Mouse (Mus musculus) C2C12 (cell line): ENCODE measurements around the gene Med13l. TPM values are rescaled to one million over a fixed set of nuclear protein-coding genes. Genes with fewer than 3 reads are reported as not detected.

Experiments used
- H3K27me3 ChIP-seq: one replicate; pipeline ENCODE4 v1.6.1; 2011; ENCODE audit not compliant: control insufficient read depth, insufficient read depth, insufficient read length
- H3K36me3 ChIP-seq: one replicate; pipeline ENCODE4 v1.6.1; 2011; ENCODE audit not compliant: control insufficient read depth, insufficient read depth
- H3K4me3 ChIP-seq: one replicate; pipeline ENCODE4 v1.5.1; 2011; ENCODE audit warnings: mild to moderate bottlenecking, control low read depth; ENCODE audit not compliant: poor library complexity, insufficient read depth, severe bottlenecking
- H3K79me2 ChIP-seq: one replicate; pipeline ENCODE4 v1.6.1; 2011; ENCODE audit not compliant: control insufficient read depth, insufficient read depth
- H3K79me3 ChIP-seq: one replicate; pipeline ENCODE4 v1.6.1; 2011; ENCODE audit warnings: low read depth, control low read depth
- H3ac ChIP-seq: one replicate; pipeline ENCODE3; 2011; ENCODE audit warnings: low read depth; ENCODE audit not compliant: control insufficient read depth, insufficient read length
- CEBPB ChIP-seq: IDR thresholded peaks from one replicate; pipeline ENCODE4 v1.6.1; 2011; ENCODE audit warnings: low read depth, mild to moderate bottlenecking, control low read depth, moderate library complexity
- CTCF ChIP-seq: IDR thresholded peaks from one replicate; pipeline ENCODE4 v1.5.1; 2011; ENCODE audit not compliant: control insufficient read depth, insufficient read depth, insufficient read length
- FOSL1 ChIP-seq: IDR thresholded peaks from one replicate; pipeline ENCODE4 v1.8.0; 2011; ENCODE audit warnings: mild to moderate bottlenecking, low read length; ENCODE audit not compliant: poor library complexity, insufficient read depth, severe bottlenecking
- MAX ChIP-seq: IDR thresholded peaks from one replicate; pipeline ENCODE4 v1.6.1; 2011; ENCODE audit warnings: mild to moderate bottlenecking, control low read depth
- MYOD1 ChIP-seq: IDR thresholded peaks from one replicate; pipeline ENCODE4 v1.6.1; 2011; ENCODE audit warnings: low read depth; ENCODE audit not compliant: control insufficient read depth, insufficient read length
- MYOG ChIP-seq: IDR thresholded peaks from one replicate; pipeline ENCODE4 v1.6.1; 2011; ENCODE audit not compliant: control insufficient read depth, insufficient read length; ENCODE audit errors: extremely low read depth
- USF1 ChIP-seq: IDR thresholded peaks from one replicate; pipeline ENCODE4 v1.6.1; 2011; ENCODE audit warnings: low read depth, mild to moderate bottlenecking, control low read depth, moderate library complexity
- polyA plus RNA-seq: library from polyadenylated mRNA; unstranded; fragments of >200 nt; fragmentation: generic; extraction: Trizol; gene quantifications from one replicate; pipeline ENCODE4 v1.2.1, GENCODE M21; 2012; ENCODE audit warnings: missing spikeins

Gene Med13l
- polyA plus RNA-seq, 1 experiment, result 6.7 TPM

DNA sequence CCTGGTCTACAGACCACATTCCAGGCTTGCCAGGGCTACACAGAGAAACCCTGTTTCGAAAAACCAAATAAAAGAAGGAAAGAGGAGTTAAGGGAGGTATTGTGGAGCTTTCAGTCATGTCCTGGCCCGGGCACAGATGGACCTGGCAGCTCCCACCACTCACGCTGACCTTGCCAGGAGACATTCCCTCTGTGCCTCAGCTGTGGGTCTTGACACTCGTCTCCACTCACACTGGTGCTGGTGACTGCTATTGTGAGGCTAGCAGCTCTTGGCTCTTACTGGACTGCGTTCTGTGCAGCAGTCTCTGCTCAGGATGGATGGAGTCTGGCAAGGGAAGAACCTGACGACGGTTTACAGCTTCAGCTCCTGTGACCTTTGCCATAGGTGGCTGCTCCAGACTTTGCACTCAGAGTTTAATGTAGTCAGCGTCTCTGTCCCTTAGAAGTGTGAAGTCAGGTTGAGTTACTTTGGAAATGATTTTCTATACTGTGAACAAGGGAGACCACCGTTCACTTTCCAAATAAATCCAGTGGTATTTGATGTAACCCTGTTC, 118.9 kb downstream of the Med13l start:
- Histone ChIP-seq H3K79me3 (peaks cover 2% of the 10 kb centered on the region), H3K4me3 (no peak overlapping the region), H3K36me3 (no peaks in the 10 kb centered on the region), H3K27me3 (no peaks in the 10 kb centered on the region), H3K79me2 (peaks cover 18% of the 10 kb centered on the region), H3ac (no peak overlapping the region)
- TF ChIP-seq CEBPB (no peak), CTCF (no peak), MYOG (no peak), USF1 (no peak), MYOD1 (no peak), FOSL1 (no peak), MAX (no peak)

DNA sequence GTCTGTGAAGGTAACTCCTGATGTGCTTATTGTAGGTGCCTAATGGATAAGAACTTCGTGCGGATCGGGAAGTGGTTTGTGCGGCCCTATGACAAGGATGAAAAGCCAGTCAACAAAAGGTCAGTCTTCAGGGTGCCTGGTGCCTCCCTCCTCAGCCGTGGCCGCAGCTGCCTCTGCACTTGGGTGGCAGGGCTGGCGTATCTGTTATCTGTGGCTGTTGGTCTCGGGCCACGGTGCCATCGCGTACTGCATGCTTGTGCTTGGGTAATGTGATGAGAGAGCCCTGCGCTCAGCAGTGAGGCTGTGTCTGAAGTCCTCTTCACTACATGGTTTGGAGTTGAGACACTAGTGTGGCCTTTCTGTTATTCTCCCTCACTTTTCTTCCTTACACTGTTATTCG, 120.4 kb downstream of the Med13l start:
- H3K36me3 ChIP-seq, result no peaks in the 10 kb centered on the region
- H3K4me3 ChIP-seq, result no peak overlapping the region
- TF ChIP-seq MYOD1, result no peak
- TF ChIP-seq USF1, result no peak
- H3K79me2 ChIP-seq, result peaks cover 25% of the 10 kb centered on the region
- H3K79me3 ChIP-seq, result peaks cover 2% of the 10 kb centered on the region
- no peak overlapping the region for H3ac ChIP-seq
- H3K27me3 ChIP-seq, result no peaks in the 10 kb centered on the region

DNA sequence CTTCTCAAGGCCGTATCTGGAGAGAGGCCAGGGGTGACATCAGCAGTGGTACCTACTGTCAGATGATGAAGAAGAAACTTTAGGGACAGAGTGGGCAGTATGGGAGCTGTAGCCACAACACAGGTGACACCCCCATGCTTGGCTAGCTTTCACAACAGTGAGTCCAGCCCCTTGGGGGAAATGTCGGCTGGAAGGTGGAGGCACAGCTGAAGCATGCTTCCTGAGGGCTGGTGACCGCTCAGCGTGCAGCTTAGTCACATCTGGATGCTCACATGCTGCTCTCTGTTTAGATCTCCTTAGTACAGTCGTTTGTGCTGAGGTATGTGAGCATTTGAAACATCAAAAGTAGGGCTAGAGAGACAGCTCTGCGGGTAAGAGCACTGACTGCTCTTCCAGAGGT, 121.5 kb downstream of the Med13l start:
- no peaks in the 10 kb centered on the region for H3K27me3 ChIP-seq
- no peak overlapping the region for H3ac ChIP-seq
- peaks cover 2% of the 10 kb centered on the region for H3K79me3 ChIP-seq
- peaks cover 21% of the 10 kb centered on the region for H3K79me2 ChIP-seq
- TF ChIP-seq USF1 (no peak), MAX (no peak), FOSL1 (no peak), CEBPB (no peak), MYOD1 (no peak), CTCF (no peak), MYOG (no peak)
- H3K4me3 ChIP-seq, result no peak overlapping the region
- no peaks in the 10 kb centered on the region for H3K36me3 ChIP-seq

DNA sequence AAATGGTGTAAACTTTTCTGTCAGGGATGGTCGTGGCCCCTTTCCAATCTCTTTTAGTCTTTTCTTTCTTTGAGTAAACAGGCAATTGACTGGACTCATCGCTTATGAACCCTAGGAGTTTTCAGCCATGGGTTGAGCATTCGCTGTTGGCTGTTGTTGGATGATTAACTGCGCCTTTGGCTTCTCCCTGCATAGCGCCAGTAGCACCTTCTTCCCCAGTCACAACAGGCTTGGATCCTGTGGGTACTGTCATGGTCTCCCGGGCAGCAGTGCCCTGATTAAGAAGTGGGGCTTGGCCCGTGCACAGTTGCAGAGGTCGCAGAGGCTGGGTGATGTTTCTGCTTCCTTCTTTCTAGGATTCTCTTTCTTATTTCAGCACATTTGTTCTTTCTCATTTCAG, 124.7 kb downstream of the Med13l start:
- Histone ChIP-seq H3ac (no peak overlapping the region), H3K79me2 (peaks cover 36% of the 10 kb centered on the region), H3K36me3 (no peaks in the 10 kb centered on the region), H3K79me3 (peaks cover 9% of the 10 kb centered on the region), H3K27me3 (no peaks in the 10 kb centered on the region), H3K4me3 (no peak overlapping the region)
- no peak for TF ChIP-seq CEBPB
- no peak for TF ChIP-seq MAX
- no peak for TF ChIP-seq MYOG
- TF ChIP-seq CTCF, result no peak
- TF ChIP-seq MYOD1, result no peak
- TF ChIP-seq FOSL1, result no peak
- TF ChIP-seq USF1, result no peak

DNA sequence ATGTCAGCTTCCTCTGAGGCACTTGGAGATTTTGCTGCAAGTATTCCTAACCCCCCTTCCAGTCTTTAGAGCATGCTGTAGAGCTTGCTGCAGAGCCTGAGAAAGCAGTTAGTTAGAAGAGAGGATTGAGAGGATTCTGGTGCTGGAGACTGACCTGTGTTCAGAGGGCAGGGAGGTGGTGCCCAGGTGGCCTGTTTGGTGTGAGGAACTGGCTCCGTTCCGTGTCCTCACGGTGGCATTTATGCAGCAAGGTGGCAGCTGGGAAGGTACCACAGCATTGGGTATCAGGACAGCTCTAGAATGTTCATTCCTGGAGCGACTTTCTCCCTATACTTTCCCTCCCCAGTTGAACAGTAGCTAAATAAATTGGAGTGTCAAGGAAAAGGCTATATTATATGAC, 125.5 kb downstream of the Med13l start:
- TF ChIP-seq USF1 (no peak), CEBPB (no peak), FOSL1 (no peak), MYOD1 (no peak), CTCF (no peak), MAX (no peak), MYOG (no peak)

More for the DNA sequence above, 125.5 kb downstream of the Med13l start:
- Histone ChIP-seq H3K36me3 (no peaks in the 10 kb centered on the region), H3K27me3 (no peaks in the 10 kb centered on the region), H3K79me3 (peaks cover 12% of the 10 kb centered on the region), H3ac (no peak overlapping the region), H3K79me2 (peaks cover 36% of the 10 kb centered on the region), H3K4me3 (no peak overlapping the region)
